Comparison of ENCODE assay signal across 1 mouse cellular context in genomic region chr3:107216400-107217100, GRCm38 (mm10).
TF ChIP-seq lines count a peak whose summit lies in the region.

No protein-coding gene starts in this region.

TF ChIP-seq in CH12.LX, 34 proteins besides CTCF, POLR2A, EP300 and RAD21:
- no peak for TF ChIP-seq MAFK (IDR thresholded peaks at IDR 0.05; ENCODE audit: insufficient replicate concordance, low read length)
- no peak for TF ChIP-seq HCFC1 (IDR thresholded peaks at IDR 0.05; ENCODE audit: low read depth, low read length)
- TF ChIP-seq RCOR1 (conservative IDR thresholded peaks at IDR 0.05; ENCODE audit: low read depth, low read length) = no peak
- no peak for TF ChIP-seq ZNF384 (IDR thresholded peaks at IDR 0.05; ENCODE audit: low read depth, low read length)
- no peak for TF ChIP-seq E2F4 (IDR thresholded peaks at IDR 0.05; ENCODE audit: insufficient replicate concordance, low read depth, low read length)
- no peak for TF ChIP-seq NELFE (IDR thresholded peaks at IDR 0.05; ENCODE audit: low read depth, low read length)
- no peak for TF ChIP-seq USF1 (IDR thresholded peaks at IDR 0.05; ENCODE audit: low read depth, low read length)
- TF ChIP-seq IRF4 (IDR thresholded peaks at IDR 0.05; ENCODE audit: low read depth, low read length) = no peak
- no peak for TF ChIP-seq TBP (conservative IDR thresholded peaks at IDR 0.05; ENCODE audit: low read depth, low read length)
- no peak for TF ChIP-seq POLR2AphosphoS2 (IDR thresholded peaks at IDR 0.05; ENCODE audit: low read depth, low read length)
- TF ChIP-seq KAT2A (IDR thresholded peaks at IDR 0.05; ENCODE audit: insufficient replicate concordance, low read length) = no peak
- no peak for TF ChIP-seq TCF12 (IDR thresholded peaks at IDR 0.05; ENCODE audit: low read depth, low read length)
- no peak for TF ChIP-seq SMC3 (IDR thresholded peaks at IDR 0.05; ENCODE audit: low read depth, low read length)
- no peak for TF ChIP-seq SIN3A (IDR thresholded peaks at IDR 0.05; ENCODE audit: low read length)
- no peak for TF ChIP-seq JUND (conservative IDR thresholded peaks at IDR 0.05; ENCODE audit: low read depth, low read length)
- TF ChIP-seq ELF1 (IDR thresholded peaks at IDR 0.05; ENCODE audit: low read depth, low read length) = no peak
